Mouse (Mus musculus) left cerebral cortex, adult 6 months (tissue): ENCODE measurements around the gene Parp9. TPM values are rescaled to one million over a fixed set of nuclear protein-coding genes. Genes with fewer than 3 reads are reported as not detected.

Experiments used
- long read RNA-seq, 2 experiments: library from polyadenylated mRNA; unstranded; transcript quantifications; one replicate each; pipeline ENCODE4 v2.0.0; 2019 to 2020
- polyA plus RNA-seq: library from polyadenylated mRNA; unstranded; fragments of <200 nt; fragmentation: Nextera tagmentation; gene quantifications from 2 replicates; pipeline ENCODE4 v1.2.3, GENCODE M21; 2021

Parp9 gene
- 2.0 and 2.3 TPM in 2 replicates for polyA plus RNA-seq
- long read RNA-seq, experiment 1, transcript Parp9-203 (11 exons, 3,548 nt) = major isoform, 8 of 16 reads
- long read RNA-seq, experiment 1, partial matches to known transcripts = 4 of 16 reads
- long read RNA-seq, experiment 1, other reads (novel, unspliced or antisense) = 4 of 16 reads
- long read RNA-seq, experiment 2, partial matches to known transcripts = 1 of 1 reads
- long read RNA-seq, experiment 2, other reads (novel, unspliced or antisense) = 0 of 1 reads

GRCm38 (mm10) chr16:35938211-35939151 is at the start of gene Parp9, which contains the start of gene Dtx3l:
Parp9 (plus strand) TSS chr16:35938470.
Dtx3l (minus strand) TSS chr16:35939151.

GRCm38 (mm10) chr16:35978450-35978849 is 40.2 kb downstream of the Parp9 start, which contains the start of gene Kpna1:
Kpna1 (plus strand) TSS chr16:35978750.

Other genes starting within 250 kb of the Parp9 start
- gene Dirc2, start 169.1 kb upstream of the Parp9 start, polyA plus RNA-seq = 6.4 TPM in 2 replicates
- gene Hspbap1, start 168.1 kb upstream of the Parp9 start, polyA plus RNA-seq = 4.4 and 4.6 TPM in 2 replicates
- 0.16 and 0.21 TPM in 2 replicates for gene Parp14, start 66.9 kb upstream of the Parp9 start, polyA plus RNA-seq
- 1.4 and 1.7 TPM in 2 replicates for gene Dtx3l, start 681 bp downstream of the Parp9 start, polyA plus RNA-seq
- 38.2 and 56.5 TPM in 2 replicates for gene Kpna1, start 40.3 kb downstream of the Parp9 start, polyA plus RNA-seq
- gene Wdr5b, start 102.7 kb downstream of the Parp9 start, polyA plus RNA-seq = 3.6 and 5.3 TPM in 2 replicates
- gene Fam162a, start 133.1 kb downstream of the Parp9 start, polyA plus RNA-seq = 240 and 250 TPM in 2 replicates
- 23.1 and 26.5 TPM in 2 replicates for gene Ccdc58, start 133.2 kb downstream of the Parp9 start, polyA plus RNA-seq
- gene Csta1, start 192.8 kb downstream of the Parp9 start, polyA plus RNA-seq = not detected in 2 replicates
- gene Stfa2l1, start 218.3 kb downstream of the Parp9 start, polyA plus RNA-seq = not detected in 2 replicates
- not detected in 2 replicates for gene Gm5483, start 245.7 kb downstream of the Parp9 start, polyA plus RNA-seq